Comparison of ENCODE assay signal across 25 mouse cellular contexts in genomic region chr10:18831823-18832222, GRCm38 (mm10). TPM values are rescaled to one million over a fixed set of nuclear protein-coding genes. Genes with fewer than 3 reads are reported as not detected.
A peak's percentile ranks its signal among the peaks of the same experiment; 100 is the strongest.
DNase-seq lines count a peak whose midpoint lies in the region; ATAC-seq and TF ChIP-seq lines count a peak whose summit lies in the region.
"Had no signal": no experiment of that assay in that cellular context is flagged by ENCODE, and none has a peak within 500 bp of the region (broad histone marks: within the 10 kb centered on the region; RNA-seq: fewer than 3 reads in every experiment).

No protein-coding gene starts in this region.

- peak; percentile 17 for DNase-seq in lung, embryonic 14.5 days
- DNase-seq in lung, postnatal 14 days = no peak
- no peak for DNase-seq in liver, embryonic 13.5 days
- DNase-seq in adrenal gland, postnatal 14 days = no peak
- no peak for DNase-seq in thymus, postnatal 36 days
- no peak for DNase-seq in cerebellum, postnatal 36 days
- DNase-seq: adrenal gland, postnatal 10 days; cerebellum, adult 11 months; cerebellum, postnatal 10 days; gastrocnemius, adult 2 months; heart, adult 11 months; kidney, adult 11 months; thymus, adult 18-20 months had no signal

- TF ChIP-seq CTCF in lung, embryonic 14.5 days (IDR thresholded peaks at IDR 0.05; ENCODE audit: low read depth) = no peak

- no peaks in the 10 kb centered on the region for H3K4me1 ChIP-seq in lung, embryonic 14.5 days (ENCODE audit: insufficient read depth)
- H3K4me1 ChIP-seq in liver, embryonic 13.5 days (replicated peaks) = no peaks in the 10 kb centered on the region
- H3K4me1 ChIP-seq in stomach, embryonic 14.5 days (ENCODE audit: control insufficient read depth, insufficient read depth, low read length) = no peaks in the 10 kb centered on the region
- H3K4me1 ChIP-seq: midbrain, embryonic 15.5 days had no signal

- 0 out of 2 replicates have a peak overlapping the region, but pooled peaks have one; percentile 10 for H3K27ac ChIP-seq in lung, embryonic 14.5 days (ENCODE audit: low read depth)
- no peak overlapping the region for H3K27ac ChIP-seq in liver, embryonic 13.5 days
- H3K27ac ChIP-seq in stomach, embryonic 14.5 days (ENCODE audit: low read length) = no peak overlapping the region
- H3K27ac ChIP-seq: gastrocnemius, adult 2 months; limb, embryonic 15.5 days; midbrain, embryonic 15.5 days had no signal

- 45% methylated on average over 7 of the region's 7 CpGs for WGBS in lung, embryonic 14.5 days
- WGBS in liver, embryonic 13.5 days (ENCODE audit: insufficient replicate concordance) = 26% methylated on average over 7 of the region's 7 CpGs
- WGBS in stomach, embryonic 14.5 days = 35% methylated on average over 7 of the region's 7 CpGs

- H3K9me3 ChIP-seq in lung, embryonic 14.5 days (ENCODE audit: low read depth, low read length) = no peaks in the 10 kb centered on the region
- no peaks in the 10 kb centered on the region for H3K9me3 ChIP-seq in liver, embryonic 13.5 days (replicated peaks)
- no peaks in the 10 kb centered on the region for H3K9me3 ChIP-seq in stomach, embryonic 14.5 days (ENCODE audit: control insufficient read depth, low read depth, low read length)
- H3K9me3 ChIP-seq: G1E; limb, embryonic 15.5 days; midbrain, embryonic 15.5 days had no signal

- no peak overlapping the region for H3K4me3 ChIP-seq in lung, embryonic 14.5 days (ENCODE audit: low read depth, low read length)
- H3K4me3 ChIP-seq in liver, embryonic 13.5 days (replicated peaks) = no peak overlapping the region
- no peak overlapping the region for H3K4me3 ChIP-seq in stomach, embryonic 14.5 days (ENCODE audit: low read depth, low read length)
- H3K4me3 ChIP-seq: gastrocnemius, adult 2 months; limb, embryonic 15.5 days; midbrain, embryonic 15.5 days had no signal

- H3K4me2 ChIP-seq in lung, embryonic 14.5 days = peak overlapping the region; percentile 38
- 0 out of 2 replicates have a peak overlapping the region, but pooled peaks have one; percentile 28 for H3K4me2 ChIP-seq in liver, embryonic 13.5 days
- no peak overlapping the region for H3K4me2 ChIP-seq in stomach, embryonic 14.5 days (replicated peaks; ENCODE audit: low read depth, low read length)
- H3K4me2 ChIP-seq: limb, embryonic 15.5 days; midbrain, embryonic 15.5 days had no signal

- peak; percentile 75; the same call in 1 of the 2 replicates for ATAC-seq in lung, embryonic 14.5 days (ENCODE audit: insufficient read depth)
- peak; percentile 29; the same call in 1 of the 2 replicates for ATAC-seq in common myeloid progenitor, adult 5-6 weeks (replicated peaks; ENCODE audit: low read depth, poor library complexity, severe bottlenecking)
- ATAC-seq in liver, embryonic 13.5 days (ENCODE audit: low read depth) = peak; percentile 45
- ATAC-seq in stomach, embryonic 14.5 days (ENCODE audit: insufficient number of reproducible peaks, insufficient read depth, low FRiP score, low read depth) = peak; percentile 49
- ATAC-seq: activated CD4-positive, CD25-positive, alpha-beta regulatory T cell, adult 4 months; hindbrain, embryonic 16.5 days; midbrain, embryonic 15.5 days had no signal

- no peaks in the 10 kb centered on the region for H3K36me3 ChIP-seq in lung, embryonic 14.5 days (ENCODE audit: insufficient read depth)
- H3K36me3 ChIP-seq in liver, embryonic 13.5 days = no peaks in the 10 kb centered on the region
- H3K36me3 ChIP-seq in stomach, embryonic 14.5 days (ENCODE audit: control insufficient read depth, insufficient read depth, low read length) = no peaks in the 10 kb centered on the region
- H3K36me3 ChIP-seq: G1E; limb, embryonic 15.5 days; midbrain, embryonic 15.5 days had no signal

- H3K9ac ChIP-seq in lung, embryonic 14.5 days = no peak overlapping the region
- H3K9ac ChIP-seq in liver, embryonic 13.5 days = no peak overlapping the region
- no peak overlapping the region for H3K9ac ChIP-seq in stomach, embryonic 14.5 days (replicated peaks; ENCODE audit: low read depth, low read length)
- H3K9ac ChIP-seq: limb, embryonic 15.5 days; midbrain, embryonic 15.5 days had no signal

- H3K27me3 ChIP-seq in lung, embryonic 14.5 days (ENCODE audit: insufficient read depth, low read length) = no peaks in the 10 kb centered on the region
- H3K27me3 ChIP-seq in liver, embryonic 13.5 days = no peaks in the 10 kb centered on the region
- no peaks in the 10 kb centered on the region for H3K27me3 ChIP-seq in stomach, embryonic 14.5 days (ENCODE audit: control insufficient read depth, insufficient read depth, low read length)
- H3K27me3 ChIP-seq: limb, embryonic 15.5 days; midbrain, embryonic 15.5 days had no signal

RNA-seq across cellular contexts. Expression of gene Perp, which starts 13.0 kb away (rescaled TPM):
- 15.0 and 21.2 TPM in 2 replicates for polyA plus RNA-seq in lung, embryonic 14.5 days (2014; fragmentation: Nextera tagmentation; extraction: Ambion mirVana)
- total RNA-seq in common myeloid progenitor, adult 5-6 weeks (2017) = 0.92 and 3.6 TPM in 2 replicates
- 10.7 and 13.4 TPM in 2 replicates for polyA plus RNA-seq in liver, embryonic 13.5 days (2015; fragmentation: Nextera tagmentation; extraction: Ambion mirVana)
- 195 and 211 TPM in 2 replicates for polyA plus RNA-seq in stomach, embryonic 14.5 days (2014; fragmentation: Nextera tagmentation; extraction: Ambion mirVana)
- 3.2 and 9.8 TPM in 2 replicates for total RNA-seq in adrenal gland, postnatal 14 days (2021)
- total RNA-seq: G1E had no signal
- polyA plus RNA-seq: G1E had no signal

RNA-seq across cellular contexts. Expression of gene Gm4922, which starts 45.2 kb away (rescaled TPM):
- not detected in 2 replicates for polyA plus RNA-seq in lung, embryonic 14.5 days (2014; fragmentation: Nextera tagmentation; extraction: Ambion mirVana)
- not detected in 2 replicates for total RNA-seq in common myeloid progenitor, adult 5-6 weeks (2017)
- not detected in 2 replicates for polyA plus RNA-seq in liver, embryonic 13.5 days (2015; fragmentation: Nextera tagmentation; extraction: Ambion mirVana)
- not detected in 2 replicates for polyA plus RNA-seq in stomach, embryonic 14.5 days (2014; fragmentation: Nextera tagmentation; extraction: Ambion mirVana)
- not detected in 2 replicates for total RNA-seq in adrenal gland, postnatal 14 days (2021)
- total RNA-seq: adrenal gland, postnatal 10 days; gastrocnemius, adult 2 months; hematopoietic stem cell, adult 5-6 weeks; layer of hippocampus, postnatal 25 days; left cerebral cortex, postnatal 14 days had no signal
- polyA plus RNA-seq: activated CD4-positive, CD25-positive, alpha-beta regulatory T cell, adult 4 months; brain, embryonic 14.5 days; G1E; large intestine, adult 2 months; limb, embryonic 15.5 days had no signal
